Mouse (Mus musculus): ENCODE results near the gene Copg2.

GRCm38 (mm10) chr6:30714891-30715471, 181.6 kb downstream of the Copg2 start:
- TF ChIP-seq CTCF (IDR thresholded peaks at IDR 0.05; ENCODE audit: low read depth) (no peak), EP300 (IDR thresholded peaks at IDR 0.05; ENCODE audit: low read depth) (no peak)
